Mouse (Mus musculus) adrenal gland, postnatal 10 days (tissue): ENCODE data around the gene Dhrs3. TPM values are rescaled to one million over a fixed set of nuclear protein-coding genes. Genes with fewer than 3 reads are reported as not detected.
A peak's percentile ranks its signal among the peaks of the same experiment; 100 is the strongest.

ENCODE experiments used
- DNase-seq: peaks from one replicate; pipeline ENCODE4 v3.0.0; 2021; ENCODE audit warnings: mixed read lengths
- long read RNA-seq, 2 experiments: library from polyadenylated mRNA; stranded (forward); transcript quantifications; one replicate each; pipeline ENCODE4 v2.0.0; 2021
- total RNA-seq, 2 experiments: library from RNA; stranded (reverse); gene quantifications; 2 replicates each; pipeline ENCODE4 v1.2.3; 2021

Gene Dhrs3
- total RNA-seq = 100 to 1,000 TPM; 108 to 126 TPM
- long read RNA-seq, experiment 1, transcript Dhrs3-206 (6 exons, 2,337 nt) = major isoform, 23 of 67 reads
- long read RNA-seq, experiment 1, partial matches to known transcripts = 8 of 67 reads
- long read RNA-seq, experiment 1, other reads (novel, unspliced or antisense) = 34 of 67 reads
- long read RNA-seq, experiment 2, transcript Dhrs3-206 (6 exons, 2,337 nt) = major isoform, 30 of 58 reads
- long read RNA-seq, experiment 2, partial matches to known transcripts = 19 of 58 reads
- long read RNA-seq, experiment 2, other reads (novel, unspliced or antisense) = 8 of 58 reads

DNA sequence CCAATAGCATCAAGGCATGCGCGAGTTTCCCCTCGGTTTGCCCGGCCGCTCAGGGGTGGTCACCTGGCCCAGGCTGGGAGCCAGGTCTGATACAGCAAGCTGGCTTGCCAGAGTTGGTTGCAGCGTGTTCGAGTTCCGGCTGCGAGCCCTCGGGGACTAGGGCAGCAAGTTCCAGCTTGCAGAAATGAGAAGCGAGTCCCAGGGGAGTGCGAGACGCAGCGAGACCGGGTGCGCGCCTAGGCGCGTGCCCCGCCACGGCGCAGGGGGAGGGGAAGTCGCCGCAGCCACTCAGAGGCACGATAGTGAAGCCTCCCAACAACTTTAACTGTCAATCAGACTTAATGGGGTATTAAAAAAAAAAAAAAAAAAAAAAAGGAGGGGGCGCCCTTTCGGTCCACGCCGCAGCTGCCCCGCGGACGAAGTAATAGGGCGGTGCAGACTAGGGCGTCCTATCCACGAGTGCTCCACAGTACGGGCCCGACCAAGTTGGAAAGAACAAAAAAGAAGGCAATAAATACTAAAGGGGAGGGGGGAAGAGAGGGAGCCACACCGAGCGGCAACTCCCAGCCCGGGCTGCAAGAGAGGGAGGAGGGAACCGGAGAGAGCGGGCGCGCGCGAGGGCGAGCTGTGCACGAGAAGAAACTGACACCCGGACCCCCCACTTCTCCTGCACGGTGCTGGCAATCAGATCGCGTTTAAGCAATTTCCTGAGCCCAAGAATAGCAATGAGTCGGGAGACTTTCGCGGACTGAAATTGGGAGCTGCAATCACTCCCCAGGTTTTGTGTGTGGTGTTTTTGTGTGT is at the start of gene Dhrs3:
TSS of gene Dhrs3 (plus strand) at position 695 of the 804 bp plus-strand sequence.
- DNase-seq = peak; percentile 90

DNA sequence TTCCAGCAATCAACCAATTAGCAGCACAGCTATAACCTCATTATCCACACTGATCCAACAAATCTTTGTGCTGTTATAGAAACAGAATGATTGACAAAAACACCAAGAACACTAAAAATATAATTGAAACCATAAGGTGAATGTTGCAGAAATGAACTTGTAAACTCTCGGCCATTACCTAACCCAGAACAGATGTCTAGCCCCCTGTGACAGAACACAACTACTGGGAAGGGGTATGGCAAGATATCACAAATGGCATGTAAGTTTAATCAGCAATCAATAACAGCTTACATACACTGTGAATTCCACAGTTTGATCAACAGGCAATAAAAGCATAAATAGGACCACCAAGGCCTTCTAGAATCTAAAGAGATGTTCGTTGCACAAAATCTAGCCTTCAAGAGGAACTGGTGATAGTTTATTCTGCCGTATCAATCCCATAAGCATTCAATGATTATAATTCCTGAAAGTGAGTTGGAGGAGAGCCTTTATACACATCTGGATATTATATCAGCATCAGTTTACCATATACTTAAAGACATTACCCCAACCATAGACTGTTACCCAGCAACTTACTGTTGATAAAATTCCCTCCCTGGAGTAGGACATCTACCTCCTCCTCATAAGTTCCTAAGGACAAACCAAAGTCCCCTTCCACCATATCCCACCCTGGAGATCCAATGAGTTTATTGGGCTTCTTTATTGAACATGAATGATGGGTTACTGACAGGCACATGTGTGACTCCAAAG is 30.7 kb upstream of the Dhrs3 start:
- no peak for DNase-seq

DNA sequence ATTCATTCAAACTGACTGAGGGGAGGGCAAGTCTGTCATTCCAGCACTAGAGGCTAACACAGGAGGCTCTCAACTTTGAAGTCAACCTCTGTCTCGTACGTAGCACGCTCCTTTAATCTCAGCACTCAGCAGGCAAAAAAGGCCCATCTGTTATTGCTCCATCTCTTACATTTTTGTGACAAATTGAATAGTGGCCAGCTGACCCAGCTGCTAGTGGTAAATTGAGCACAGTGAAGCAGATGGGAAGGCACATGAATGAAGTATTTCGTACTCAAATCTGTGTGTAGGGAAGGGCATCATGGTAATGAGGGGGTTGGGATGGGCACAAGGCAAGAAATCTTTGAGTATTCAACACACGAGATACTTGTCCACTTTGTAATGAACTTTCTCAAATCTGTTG is 24.7 kb upstream of the Dhrs3 start:
- DNase-seq = no peak

DNA sequence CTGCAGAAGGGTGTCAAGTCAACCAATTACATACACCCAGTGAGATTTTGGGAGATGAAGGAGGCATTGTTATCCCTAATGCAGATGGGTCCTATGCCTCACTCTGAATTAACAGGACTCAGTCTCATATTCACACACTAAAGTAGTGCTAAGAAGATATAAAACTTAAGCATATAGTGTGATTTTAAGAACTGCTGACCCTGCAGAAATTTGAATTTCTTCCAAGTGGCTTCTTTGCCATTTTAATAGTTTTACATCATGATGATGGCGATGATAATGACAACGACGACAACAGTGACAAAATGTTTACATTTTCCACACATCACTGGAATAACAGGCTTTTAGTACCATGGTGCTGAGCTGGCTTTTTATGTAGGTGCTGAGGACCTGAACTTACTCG is 24.0 kb upstream of the Dhrs3 start:
- DNase-seq = no peak

DNA sequence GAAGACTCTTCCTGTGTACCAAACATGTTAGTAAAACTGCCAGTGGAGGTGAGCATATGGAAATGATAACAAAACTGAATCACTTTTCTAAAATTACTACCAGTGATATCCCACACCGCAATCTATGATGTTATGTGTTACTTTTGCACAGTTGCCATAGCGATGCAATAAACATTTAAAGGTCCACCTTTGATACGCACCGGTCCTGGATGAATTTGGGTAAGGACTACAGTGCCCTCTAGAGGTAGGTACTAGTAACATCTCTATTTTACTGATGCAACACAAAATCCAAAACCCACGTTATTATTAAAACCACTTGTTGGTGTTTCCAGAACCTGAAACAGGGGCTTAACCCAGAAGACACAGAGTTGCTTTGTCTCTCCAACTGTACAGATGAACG is 19.7 kb upstream of the Dhrs3 start:
- DNase-seq = no peak

DNA sequence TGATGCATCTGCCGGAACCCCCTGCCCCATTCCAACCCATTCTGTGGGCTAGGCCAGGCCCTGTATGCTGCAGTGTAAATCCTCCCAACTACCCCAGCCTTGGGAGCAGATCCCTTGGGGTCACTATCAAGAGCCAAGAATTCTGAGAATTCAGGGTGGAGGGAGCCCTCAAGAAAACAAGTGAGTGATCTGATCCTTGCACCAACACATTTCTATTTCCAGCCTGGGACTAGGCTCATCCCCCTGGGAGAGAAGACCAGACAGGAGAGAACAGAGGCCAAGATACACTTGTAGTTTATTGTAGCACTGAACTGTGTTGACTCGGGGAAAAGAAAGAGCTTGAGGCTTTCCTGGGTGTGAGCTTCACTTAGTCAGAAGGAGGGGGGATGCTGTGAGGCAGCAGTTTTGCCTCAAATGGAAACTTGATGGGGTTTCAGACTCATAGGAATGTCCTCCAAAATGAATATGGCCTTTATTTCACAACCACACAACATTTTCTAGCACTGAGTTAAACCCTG is 17.0 kb upstream of the Dhrs3 start:
- no peak for DNase-seq

DNA sequence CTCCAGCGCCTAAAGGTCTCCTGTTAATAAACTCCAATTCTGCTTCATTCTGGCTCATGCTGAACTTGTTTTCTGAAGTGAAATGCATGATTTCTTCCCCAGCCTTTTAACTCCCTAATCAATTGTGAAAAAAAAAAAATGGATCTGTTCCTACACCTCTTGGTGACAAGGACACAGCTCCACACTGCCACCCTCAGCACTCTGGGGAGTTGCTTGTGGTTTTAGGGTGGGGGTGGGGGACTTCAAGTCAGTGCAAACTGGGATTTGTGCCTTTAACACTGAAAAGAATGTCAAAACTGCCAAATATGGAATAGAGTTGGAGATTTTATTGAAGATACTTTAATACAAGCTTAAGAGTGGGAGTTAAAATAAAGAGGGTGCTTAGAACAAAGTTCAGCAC is 13.1 kb upstream of the Dhrs3 start:
- no peak for DNase-seq

DNA sequence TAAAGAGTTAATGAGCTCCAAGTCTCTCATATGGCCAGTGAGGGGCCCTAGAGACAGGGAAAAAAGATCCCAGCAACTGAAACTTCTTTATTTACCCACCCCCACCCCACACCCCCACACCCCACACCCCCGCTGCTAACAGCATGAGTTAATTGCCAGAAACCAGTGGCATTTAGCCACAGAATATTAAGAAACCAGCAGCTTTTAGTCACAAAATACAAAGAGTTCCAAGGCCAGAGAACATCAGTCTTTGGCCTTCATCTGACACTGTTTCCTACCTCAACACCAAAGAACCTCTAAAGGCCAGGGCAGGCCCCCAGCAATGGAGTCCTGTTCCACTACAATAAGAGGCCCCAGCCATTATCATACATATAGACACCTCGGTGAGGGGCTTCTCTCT is 11.3 kb upstream of the Dhrs3 start:
- no peak for DNase-seq

DNA sequence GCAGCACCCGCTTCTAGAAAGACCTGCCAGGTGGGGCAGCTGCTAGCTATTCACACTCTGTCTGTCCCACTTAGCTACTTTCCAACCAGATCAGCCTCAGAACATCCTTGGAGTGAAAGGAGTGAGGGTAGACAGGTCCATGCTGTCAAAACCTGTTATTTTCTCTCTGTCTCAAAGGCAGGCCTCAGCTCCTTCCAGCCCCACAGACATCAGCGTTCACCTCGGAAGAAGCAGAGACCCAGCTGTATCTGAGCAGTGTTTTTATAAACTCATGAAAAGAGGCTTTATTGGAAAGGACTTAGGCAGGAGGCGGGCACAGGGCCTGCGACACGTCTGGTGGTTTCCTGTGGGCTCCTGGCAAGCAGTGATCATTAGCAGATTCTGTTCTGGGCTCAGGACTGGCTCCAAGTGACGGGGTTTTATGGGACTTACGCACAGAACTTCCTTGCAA is 9.7 kb upstream of the Dhrs3 start:
- DNase-seq = no peak

DNA sequence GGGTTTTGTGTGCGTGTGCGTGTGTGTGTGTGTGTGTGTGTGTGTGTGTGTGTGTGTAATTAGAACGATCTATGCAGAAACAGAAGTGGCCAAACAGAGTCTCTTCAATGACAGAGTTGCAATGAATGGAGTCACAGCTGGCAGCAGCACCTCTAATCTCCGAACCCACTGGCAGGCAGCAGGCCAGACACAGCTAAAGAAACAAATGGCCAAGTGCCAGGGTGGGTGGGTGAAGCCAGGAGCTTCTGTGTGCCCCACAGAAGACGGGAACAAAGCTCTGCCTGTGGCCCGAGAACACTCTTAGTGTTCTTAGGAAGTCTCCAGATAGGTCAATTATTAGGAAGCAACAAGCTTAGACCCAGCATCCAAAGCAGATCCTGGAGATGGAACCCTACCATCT is 6.2 kb upstream of the Dhrs3 start:
- no peak for DNase-seq

DNA sequence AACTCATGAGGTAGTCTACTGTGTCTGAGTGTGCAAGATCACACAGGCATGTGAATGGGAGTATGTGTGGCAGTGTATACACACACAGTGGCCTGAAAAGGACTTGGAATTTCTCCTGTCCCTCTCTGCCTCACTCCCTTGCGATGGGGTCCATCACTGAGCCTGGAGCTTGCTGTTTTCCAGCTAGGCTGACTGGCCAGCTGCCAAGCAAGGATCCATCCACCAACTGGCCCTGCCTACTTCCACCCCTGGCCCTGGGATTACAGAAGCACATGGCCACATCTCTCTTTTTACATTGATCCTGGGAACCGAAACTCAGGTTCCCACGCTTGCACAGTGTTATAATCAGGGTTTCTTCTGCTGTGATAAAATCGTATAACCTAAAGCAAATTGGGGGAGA is 3.9 kb upstream of the Dhrs3 start:
- no peak for DNase-seq

DNA sequence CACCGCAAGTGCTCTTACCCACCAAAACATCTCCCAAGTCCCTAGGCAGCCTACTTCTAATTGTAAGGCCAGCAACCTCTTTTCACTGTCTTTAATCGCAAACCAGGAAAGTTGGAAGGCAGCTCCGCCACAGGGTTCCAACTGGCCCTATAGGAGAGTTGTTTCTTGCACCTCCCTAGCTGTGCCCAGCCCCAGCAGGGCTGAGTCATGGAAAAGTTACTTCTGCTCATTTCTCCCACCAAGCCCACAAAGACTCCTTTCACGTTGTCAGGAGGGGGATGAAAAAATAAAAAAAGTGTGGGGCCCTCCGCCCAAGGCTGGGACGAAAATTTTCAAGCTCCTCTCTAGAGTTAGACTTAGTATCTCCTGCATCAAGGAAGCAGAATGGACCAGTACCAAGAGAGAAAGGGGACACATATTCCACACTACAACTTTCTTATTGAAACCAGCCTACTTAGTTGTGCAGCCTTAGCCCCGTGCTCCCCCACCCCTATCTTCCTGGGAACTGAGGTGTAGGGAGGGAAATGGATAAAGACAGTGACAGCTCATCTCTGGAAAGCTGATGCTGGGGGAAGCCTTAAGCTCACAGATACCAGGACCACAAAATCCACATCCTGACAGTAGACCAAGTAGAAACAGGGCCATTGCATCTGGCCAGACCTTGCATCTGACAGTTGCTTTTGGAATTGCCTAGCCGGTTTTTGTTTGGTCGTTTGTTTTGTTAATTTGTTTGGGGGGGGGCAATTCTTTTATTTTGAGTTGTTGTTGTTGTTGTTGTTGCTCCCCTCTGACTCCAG is 2.9 kb upstream of the Dhrs3 start:
- DNase-seq = no peak

DNA sequence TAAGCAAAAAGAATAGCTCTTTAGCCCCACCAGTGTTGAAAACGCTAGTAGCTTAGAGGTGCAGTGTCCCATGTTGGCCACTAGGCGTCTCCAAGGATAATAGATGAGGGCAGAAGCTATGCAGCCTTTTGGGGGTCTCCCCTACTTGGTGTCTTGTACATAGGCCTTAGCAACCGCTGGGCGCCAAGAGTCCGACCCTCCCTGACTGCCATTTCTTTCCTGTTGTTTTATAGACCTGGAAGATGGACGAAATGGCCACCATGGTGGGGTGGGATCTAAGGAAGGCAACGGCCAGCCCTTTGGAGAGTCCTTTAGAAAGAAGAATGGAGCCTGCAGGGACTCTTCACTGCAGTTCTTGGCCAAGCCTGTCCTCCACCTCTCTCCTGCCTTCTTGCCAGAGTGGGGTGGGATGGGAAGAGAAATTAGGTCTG is 1.9 kb upstream of the Dhrs3 start:
- peak; percentile 60 for DNase-seq

DNA sequence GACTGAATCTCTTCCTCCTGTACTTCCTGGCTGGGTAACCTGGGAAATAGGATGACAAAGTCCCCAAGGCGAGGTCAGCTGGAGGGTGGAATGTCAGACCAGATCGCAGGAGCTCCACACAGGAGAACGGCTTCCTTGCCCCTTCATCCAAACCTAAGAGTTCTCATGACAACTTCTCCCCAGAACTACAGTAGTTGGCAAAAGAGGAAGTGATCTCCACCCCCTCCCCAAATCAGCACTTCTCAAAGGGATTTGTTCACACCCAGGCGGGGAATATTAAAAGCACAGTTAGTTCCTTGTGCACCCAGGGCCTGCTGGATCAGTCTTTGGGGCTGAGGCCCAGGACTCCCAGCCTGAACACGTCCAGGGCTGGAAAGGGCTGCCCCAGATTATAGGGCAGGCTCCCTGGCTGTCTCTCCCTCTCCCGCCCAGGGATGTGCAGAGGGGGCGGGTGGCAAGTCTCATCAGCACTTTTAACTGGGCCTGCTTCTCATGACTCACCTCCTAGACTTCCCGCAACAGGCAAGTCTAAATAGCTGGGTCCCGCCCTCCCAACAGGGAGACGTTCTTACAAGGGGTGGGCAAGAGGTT is 1.4 kb upstream of the Dhrs3 start:
- DNase-seq = peak; percentile 47

DNA sequence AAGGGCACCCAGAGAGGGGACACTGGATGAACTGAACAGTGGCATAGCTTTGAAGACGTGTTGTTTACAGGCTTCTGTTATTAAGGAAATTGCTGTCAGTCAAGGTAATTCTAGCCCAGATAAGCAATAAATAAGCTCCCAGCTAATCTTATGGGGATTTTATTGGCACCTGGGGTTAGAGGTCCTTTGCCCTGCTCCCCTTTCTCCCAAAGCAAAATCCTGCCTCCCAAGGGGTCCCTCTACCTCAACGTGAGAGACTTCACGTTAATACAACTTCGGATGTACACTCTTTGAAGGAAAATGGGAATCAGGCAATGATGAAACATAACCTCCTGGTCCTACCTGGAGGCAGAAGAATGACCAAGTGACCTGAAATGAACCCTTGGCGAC is 889 bp upstream of the Dhrs3 start:
- DNase-seq = no peak

DNA sequence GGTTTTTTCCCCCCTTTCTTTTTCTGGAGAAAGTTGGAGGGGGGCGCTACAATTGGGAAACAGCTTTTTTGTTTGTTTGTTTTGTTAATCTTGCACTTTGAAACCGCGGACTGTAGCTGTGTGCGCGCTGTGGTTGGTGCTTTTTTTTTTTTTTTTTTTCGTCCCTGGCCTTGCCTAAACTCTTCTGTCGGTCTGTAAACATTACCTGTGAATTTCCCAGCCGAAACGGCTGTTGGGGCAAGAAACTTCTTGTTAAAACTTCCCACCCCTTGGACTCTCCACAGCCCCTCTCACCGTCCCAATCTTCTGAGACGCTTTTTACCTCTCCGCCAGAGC is 278 bp downstream of the Dhrs3 start:
- DNase-seq = no peak

DNA sequence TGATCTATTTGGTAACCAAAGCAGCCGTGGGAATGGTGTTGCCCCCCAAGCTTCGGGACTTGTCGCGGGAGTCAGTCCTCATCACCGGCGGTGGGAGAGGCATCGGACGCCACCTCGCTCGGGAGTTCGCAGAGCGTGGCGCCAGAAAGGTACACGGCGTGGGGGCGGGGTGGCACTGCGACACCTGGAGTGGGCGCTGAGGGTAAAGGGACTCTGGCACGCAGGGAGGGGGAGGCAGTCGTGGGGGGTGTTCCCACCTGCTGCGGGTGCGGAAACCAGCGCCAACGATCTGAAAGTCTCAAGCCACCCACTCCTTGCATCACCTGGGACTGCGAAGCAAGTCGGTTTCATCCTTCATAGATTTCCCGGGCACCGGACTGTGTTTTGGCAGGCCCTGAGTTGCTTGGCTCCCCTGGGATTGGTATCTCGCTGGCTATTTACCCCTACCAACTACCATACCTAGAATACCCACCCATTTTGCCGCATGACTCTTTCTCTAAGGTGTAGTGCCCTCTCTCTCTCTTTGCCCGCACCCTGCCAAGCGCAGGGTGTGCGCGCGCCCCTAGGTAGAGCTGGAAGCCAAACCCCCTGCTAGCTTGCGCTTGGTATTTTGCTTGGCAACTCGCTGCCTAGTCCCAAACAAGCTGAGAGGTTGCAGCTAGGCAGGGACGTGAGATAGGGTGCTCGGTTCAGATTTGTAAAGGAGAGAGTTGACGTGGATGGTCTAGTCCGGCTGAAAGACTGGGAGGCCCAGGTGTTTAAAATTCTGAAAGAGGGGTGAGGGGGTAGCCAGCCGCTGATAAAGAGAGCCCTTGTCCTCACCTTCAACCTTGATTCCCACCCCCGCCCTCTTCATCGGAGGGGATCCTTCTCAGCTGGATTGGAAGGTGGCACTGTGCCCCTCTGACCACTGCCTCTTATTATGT is 1.2 kb downstream of the Dhrs3 start:
- peak; percentile 59 for DNase-seq

DNA sequence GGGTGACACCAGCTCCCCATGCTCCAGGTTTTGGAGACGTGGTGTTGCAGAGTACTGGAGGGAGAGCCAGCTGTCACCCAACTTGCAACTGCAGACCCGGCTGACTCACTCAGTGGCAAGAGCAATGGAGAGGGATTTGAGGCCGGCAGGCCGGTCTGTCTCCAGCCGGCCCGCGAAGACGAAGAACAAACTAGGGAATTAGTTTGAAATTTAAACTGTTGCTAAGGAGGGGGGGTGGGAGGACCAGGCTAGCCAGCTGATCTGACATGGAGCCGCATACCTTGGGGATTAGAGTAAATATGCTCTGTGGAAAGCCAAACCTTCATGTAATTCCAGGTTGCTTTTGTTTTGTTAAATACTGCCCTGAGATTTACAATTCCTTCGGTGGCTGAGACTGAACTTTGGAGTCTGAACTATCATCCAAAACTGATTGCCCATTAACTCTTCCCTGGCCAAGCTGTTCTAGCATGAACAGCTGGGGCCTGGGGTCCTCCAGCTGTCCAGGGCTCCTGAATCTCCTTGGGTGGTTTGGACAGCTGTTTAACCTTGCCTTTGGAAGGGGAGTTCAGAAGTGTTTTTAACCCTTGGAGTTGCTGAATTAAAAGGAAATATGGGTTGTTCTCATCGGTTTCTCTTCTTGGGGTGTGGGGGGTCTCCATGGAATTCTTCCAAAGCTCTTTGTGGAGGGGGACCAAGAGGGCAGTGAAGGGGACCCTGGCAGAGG is 2.0 kb downstream of the Dhrs3 start:
- DNase-seq = peak; percentile 64

DNA sequence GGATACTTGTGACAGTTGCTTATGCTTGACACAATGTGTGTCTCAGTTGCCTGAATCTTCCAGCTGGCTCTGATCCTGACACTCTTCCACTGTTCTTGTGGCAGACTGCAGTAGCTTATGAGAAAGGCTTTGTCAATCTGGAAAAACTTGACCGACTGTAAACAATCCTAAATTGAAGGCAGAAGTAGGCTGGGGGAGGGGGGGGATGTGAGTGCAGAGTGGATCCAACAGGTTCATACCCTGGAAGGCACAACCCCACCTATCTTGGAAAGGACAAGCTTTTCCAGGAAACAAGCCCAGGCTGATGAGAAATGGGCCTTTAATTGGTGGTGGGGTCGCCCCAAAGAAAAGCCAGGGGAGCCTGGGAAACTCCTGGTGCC is 2.6 kb downstream of the Dhrs3 start:
- no peak for DNase-seq

DNA sequence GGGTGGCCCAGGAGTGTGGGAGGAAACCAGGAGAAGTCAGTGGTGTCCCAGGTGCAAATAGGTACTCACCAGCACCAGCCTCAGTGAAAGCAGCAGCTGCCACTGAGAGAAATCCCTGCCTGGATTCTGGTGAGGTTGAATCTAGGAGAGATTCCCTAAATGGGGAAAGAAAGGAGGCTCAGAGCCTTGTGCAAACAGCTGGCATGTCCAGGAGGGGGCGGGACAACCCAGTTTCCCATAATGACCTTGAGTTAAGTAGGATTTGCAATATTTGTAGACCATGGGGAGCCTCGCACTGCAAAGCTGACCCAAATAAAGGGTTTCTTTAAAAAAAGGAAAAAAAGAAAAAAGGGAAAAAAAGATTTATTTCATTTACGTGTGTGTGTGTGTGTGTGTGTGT is 3.7 kb downstream of the Dhrs3 start:
- DNase-seq = peak; percentile 86
